Comparison of ENCODE assay signal across 8 mouse cellular contexts in genomic region chr13:23536076-23536822, GRCm38 (mm10). TPM values are rescaled to one million over a fixed set of nuclear protein-coding genes. Genes with fewer than 3 reads are reported as not detected.
DNase-seq lines count a peak whose midpoint lies in the region; ATAC-seq and TF ChIP-seq lines count a peak whose summit lies in the region.
"Had no signal": no experiment of that assay in that cellular context is flagged by ENCODE, and none has a peak within 500 bp of the region (broad histone marks: within the 10 kb centered on the region; RNA-seq: fewer than 3 reads in every experiment).

No protein-coding gene starts in this region.

- no peak for DNase-seq in midbrain, embryonic 10.5 days (ENCODE audit: low spot score)
- DNase-seq in midbrain, postnatal 0 days (ENCODE audit: low spot score): no peak
- DNase-seq in forebrain, embryonic 11.5 days (ENCODE audit: low spot score): peak; percentile 45
- DNase-seq in cerebellum, postnatal 14 days: no peak
- no peak for DNase-seq in layer of hippocampus, adult 9-10 months (ENCODE audit: low spot score)
- no peak for DNase-seq in cerebellum, postnatal 36 days
- DNase-seq: kidney, adult 11 months had no signal

- WGBS in midbrain, embryonic 10.5 days: 23% methylated on average over 7 of the region's 7 CpGs
- 20% methylated on average over 7 of the region's 7 CpGs for WGBS in midbrain, postnatal 0 days
- 25% methylated on average over 7 of the region's 7 CpGs for WGBS in forebrain, embryonic 11.5 days
- WGBS in liver, embryonic 12.5 days (ENCODE audit: insufficient replicate concordance): 14% methylated on average over 7 of the region's 7 CpGs

- no peak overlapping the region for H3K9ac ChIP-seq in midbrain, postnatal 0 days (replicated peaks; ENCODE audit: low read length, poor library complexity, severe bottlenecking)
- H3K9ac ChIP-seq in forebrain, embryonic 11.5 days (ENCODE audit: low read length): peak overlapping the region; percentile 79
- peak overlapping the region; percentile 86 for H3K9ac ChIP-seq in liver, embryonic 12.5 days

- H3K4me3 ChIP-seq in midbrain, embryonic 10.5 days: peak overlapping the region; percentile 65
- no peak overlapping the region for H3K4me3 ChIP-seq in midbrain, postnatal 0 days (ENCODE audit: low read depth, low read length)
- peak overlapping the region; percentile 57 for H3K4me3 ChIP-seq in forebrain, embryonic 11.5 days (ENCODE audit: low read depth, low read length)
- peak overlapping the region; percentile 65 for H3K4me3 ChIP-seq in liver, embryonic 12.5 days

- no peaks in the 10 kb centered on the region for H3K9me3 ChIP-seq in midbrain, embryonic 10.5 days (replicated peaks)
- H3K9me3 ChIP-seq in midbrain, postnatal 0 days (ENCODE audit: low read length): no peaks in the 10 kb centered on the region
- no peaks in the 10 kb centered on the region for H3K9me3 ChIP-seq in forebrain, embryonic 11.5 days (ENCODE audit: control insufficient read depth, low read length)
- H3K9me3 ChIP-seq in liver, embryonic 12.5 days (replicated peaks): no peaks in the 10 kb centered on the region

- H3K27ac ChIP-seq in midbrain, embryonic 10.5 days (replicated peaks): peak overlapping the region; percentile 97
- H3K27ac ChIP-seq in midbrain, postnatal 0 days (ENCODE audit: low read depth, low read length): no peak overlapping the region
- peak overlapping the region; percentile 99 for H3K27ac ChIP-seq in forebrain, embryonic 11.5 days (ENCODE audit: low read depth, low read length)
- peak overlapping the region; percentile 100 for H3K27ac ChIP-seq in liver, embryonic 12.5 days

- ATAC-seq in midbrain, postnatal 0 days (ENCODE audit: low FRiP score): no peak
- ATAC-seq in forebrain, embryonic 11.5 days (replicated peaks; ENCODE audit: low FRiP score): no peak
- ATAC-seq in liver, embryonic 12.5 days: no peak

- no peaks in the 10 kb centered on the region for H3K27me3 ChIP-seq in midbrain, embryonic 10.5 days (ENCODE audit: low read depth, poor library complexity, severe bottlenecking)
- no peaks in the 10 kb centered on the region for H3K27me3 ChIP-seq in midbrain, postnatal 0 days (ENCODE audit: insufficient read depth, low read length)
- no peaks in the 10 kb centered on the region for H3K27me3 ChIP-seq in forebrain, embryonic 11.5 days (ENCODE audit: control insufficient read depth, insufficient read depth, low read length)
- no peaks in the 10 kb centered on the region for H3K27me3 ChIP-seq in liver, embryonic 12.5 days (replicated peaks)

- no peak for TF ChIP-seq CTCF in midbrain, postnatal 0 days (IDR thresholded peaks at IDR 0.05)

- H3K4me2 ChIP-seq in midbrain, postnatal 0 days (ENCODE audit: low read depth, low read length, poor library complexity, severe bottlenecking): no peak overlapping the region
- peak overlapping the region; percentile 76 for H3K4me2 ChIP-seq in forebrain, embryonic 11.5 days (ENCODE audit: low read depth, low read length, severe bottlenecking)
- peak overlapping the region; percentile 76 for H3K4me2 ChIP-seq in liver, embryonic 12.5 days

- H3K36me3 ChIP-seq in midbrain, embryonic 10.5 days: no peaks in the 10 kb centered on the region
- no peaks in the 10 kb centered on the region for H3K36me3 ChIP-seq in midbrain, postnatal 0 days (ENCODE audit: insufficient read depth, low read length)
- H3K36me3 ChIP-seq in forebrain, embryonic 11.5 days (ENCODE audit: control insufficient read depth, insufficient read depth, low read length): no peaks in the 10 kb centered on the region
- H3K36me3 ChIP-seq in liver, embryonic 12.5 days: no peaks in the 10 kb centered on the region

- H3K4me1 ChIP-seq in midbrain, embryonic 10.5 days: peaks cover 44% of the 10 kb centered on the region
- H3K4me1 ChIP-seq in midbrain, postnatal 0 days (ENCODE audit: insufficient read depth, low read length): peaks cover 10% of the 10 kb centered on the region
- peaks cover 3% of the 10 kb centered on the region for H3K4me1 ChIP-seq in forebrain, embryonic 11.5 days (replicated peaks; ENCODE audit: control insufficient read depth, insufficient read depth, low read length)
- H3K4me1 ChIP-seq in liver, embryonic 12.5 days: peaks cover 49% of the 10 kb centered on the region

RNA-seq across cellular contexts. Expression of gene Hist1h3g, which starts 1.0 kb away (rescaled TPM):
- polyA plus RNA-seq in midbrain, embryonic 10.5 days (2016; fragmentation: Nextera tagmentation; extraction: Ambion mirVana): 5.5 and 5.6 TPM in 2 replicates
- 99.4 and 262 TPM in 2 replicates for total RNA-seq in midbrain, postnatal 0 days (2014; rRNA removed)
- polyA plus RNA-seq in midbrain, postnatal 0 days (2015; fragmentation: Nextera tagmentation; extraction: Ambion mirVana): not detected in 2 replicates
- 5.2 and 5.7 TPM in 2 replicates for polyA plus RNA-seq in forebrain, embryonic 11.5 days (2014; fragmentation: Nextera tagmentation; extraction: Ambion mirVana)
- polyA plus RNA-seq in liver, embryonic 12.5 days (2016; fragmentation: Nextera tagmentation; extraction: Ambion mirVana): 12.9 and 16.3 TPM in 2 replicates

RNA-seq across cellular contexts. Expression of gene Hist1h2af, which starts 2.5 kb away (rescaled TPM):
- polyA plus RNA-seq in midbrain, embryonic 10.5 days (2016; fragmentation: Nextera tagmentation; extraction: Ambion mirVana): 4.7 and 9.5 TPM in 2 replicates
- 52.3 and 293 TPM in 2 replicates for total RNA-seq in midbrain, postnatal 0 days (2014; rRNA removed)
- 0.54 and 1.5 TPM in 2 replicates for polyA plus RNA-seq in midbrain, postnatal 0 days (2015; fragmentation: Nextera tagmentation; extraction: Ambion mirVana)
- polyA plus RNA-seq in forebrain, embryonic 11.5 days (2014; fragmentation: Nextera tagmentation; extraction: Ambion mirVana): 7.7 and 9.3 TPM in 2 replicates
- 7.8 and 13.9 TPM in 2 replicates for polyA plus RNA-seq in liver, embryonic 12.5 days (2016; fragmentation: Nextera tagmentation; extraction: Ambion mirVana)

RNA-seq across cellular contexts. Expression of gene Hist1h4h, which starts 5.4 kb away (rescaled TPM):
- polyA plus RNA-seq in midbrain, embryonic 10.5 days (2016; fragmentation: Nextera tagmentation; extraction: Ambion mirVana): 2.0 and 4.1 TPM in 2 replicates
- 1,176 and 1,474 TPM in 2 replicates for total RNA-seq in midbrain, postnatal 0 days (2014; rRNA removed)
- 3.9 and 4.0 TPM in 2 replicates for polyA plus RNA-seq in midbrain, postnatal 0 days (2015; fragmentation: Nextera tagmentation; extraction: Ambion mirVana)
- polyA plus RNA-seq in forebrain, embryonic 11.5 days (2014; fragmentation: Nextera tagmentation; extraction: Ambion mirVana): 2.0 and 4.9 TPM in 2 replicates
- 4.4 and 4.7 TPM in 2 replicates for polyA plus RNA-seq in liver, embryonic 12.5 days (2016; fragmentation: Nextera tagmentation; extraction: Ambion mirVana)

RNA-seq across cellular contexts. Expression of gene Hist1h2bh, which starts 6.9 kb away (rescaled TPM):
- polyA plus RNA-seq in midbrain, embryonic 10.5 days (2016; fragmentation: Nextera tagmentation; extraction: Ambion mirVana): 1.00 and 1.0 TPM in 2 replicates
- 8.7 and 34.2 TPM in 2 replicates for total RNA-seq in midbrain, postnatal 0 days (2014; rRNA removed)
- polyA plus RNA-seq in midbrain, postnatal 0 days (2015; fragmentation: Nextera tagmentation; extraction: Ambion mirVana): 0.16 TPM in 1 of 2 replicates, not detected in the other
- 0.85 and 1.2 TPM in 2 replicates for polyA plus RNA-seq in forebrain, embryonic 11.5 days (2014; fragmentation: Nextera tagmentation; extraction: Ambion mirVana)
- 1.4 and 1.5 TPM in 2 replicates for polyA plus RNA-seq in liver, embryonic 12.5 days (2016; fragmentation: Nextera tagmentation; extraction: Ambion mirVana)

RNA-seq across cellular contexts. Expression of gene Hist1h3f, which starts 7.6 kb away (rescaled TPM):
- polyA plus RNA-seq in midbrain, embryonic 10.5 days (2016; fragmentation: Nextera tagmentation; extraction: Ambion mirVana): 1.1 and 1.5 TPM in 2 replicates
- 154 and 239 TPM in 2 replicates for total RNA-seq in midbrain, postnatal 0 days (2014; rRNA removed)
- 0.21 and 0.23 TPM in 2 replicates for polyA plus RNA-seq in midbrain, postnatal 0 days (2015; fragmentation: Nextera tagmentation; extraction: Ambion mirVana)
- polyA plus RNA-seq in forebrain, embryonic 11.5 days (2014; fragmentation: Nextera tagmentation; extraction: Ambion mirVana): 0.92 and 1.4 TPM in 2 replicates
- polyA plus RNA-seq in liver, embryonic 12.5 days (2016; fragmentation: Nextera tagmentation; extraction: Ambion mirVana): 1.3 and 1.6 TPM in 2 replicates
